Mouse (Mus musculus) bone marrow, adult 2 months (tissue): ENCODE data around the gene Zfp770.

Source experiments
- CTCF ChIP-seq: fragments of 200-500 bp; IDR thresholded peaks from 2 replicates; pipeline ENCODE4 v1.5.1; 2011; ENCODE audit warnings: low read length, control low read depth; ENCODE audit not compliant: control insufficient read depth, insufficient read depth
- POLR2A ChIP-seq: fragments of 200-500 bp; IDR thresholded peaks from 2 replicates; pipeline ENCODE4 v1.6.1; 2011; ENCODE audit warnings: low read depth, mild to moderate bottlenecking, control low read depth, low read length, borderline replicate concordance; ENCODE audit not compliant: control insufficient read depth

GRCm38 (mm10) chr2:114161978-114162377, 39.3 kb downstream of the Zfp770 start:
- TF ChIP-seq POLR2A (no peak), CTCF (no peak)
